ENCODE assay signal across 8 mouse cellular contexts in the genomic region with DNA sequence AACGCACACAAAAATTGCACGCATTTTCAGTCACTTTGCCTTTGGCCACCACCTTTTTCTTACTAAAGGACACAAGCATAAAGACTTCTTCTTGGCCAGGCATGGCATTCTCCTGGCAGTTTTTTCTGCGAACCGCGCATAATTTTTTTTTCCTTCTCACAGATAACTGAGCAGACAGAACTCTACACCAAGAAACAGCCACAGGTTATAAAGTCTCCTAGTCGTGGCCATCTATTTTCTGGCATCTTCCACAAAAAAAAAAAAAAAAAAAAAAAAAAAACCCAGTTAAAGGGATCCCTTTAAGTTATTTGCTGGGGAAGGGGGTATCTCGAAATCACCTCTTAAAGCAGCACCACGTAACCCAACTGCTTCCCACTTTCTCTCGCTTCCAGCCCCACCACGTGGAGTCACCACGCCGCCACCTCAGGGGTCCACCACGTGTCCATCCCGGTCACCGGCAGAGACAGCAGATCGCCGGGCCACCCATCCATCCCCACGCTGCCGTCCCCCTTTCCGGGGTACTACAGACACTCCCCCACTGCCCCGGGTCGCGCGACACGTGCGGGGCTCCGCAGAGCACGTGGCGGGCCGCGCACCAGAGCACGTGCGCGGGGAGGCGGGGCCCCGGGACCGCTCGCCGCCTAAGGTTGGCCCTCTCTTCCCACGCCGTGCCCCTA. TPM values are rescaled to one million over a fixed set of nuclear protein-coding genes. Genes with fewer than 3 reads are reported as not detected.
A peak's percentile ranks its signal among the peaks of the same experiment; 100 is the strongest.
DNase-seq lines count a peak whose midpoint lies in the region; ATAC-seq and TF ChIP-seq lines count a peak whose summit lies in the region.

No protein-coding gene starts in this region.

- intact Hi-C loops in heart, postnatal 10 days (cut with DNase I) = loop anchor here (10.0 kb wide), 1 partner anchor 274 kb away; no protein-coding TSS in a partner anchor
- intact Hi-C loops in left cerebral cortex, postnatal 4 days (cut with DNase I) = no loop called here

- H3K9ac ChIP-seq in heart, embryonic 15.5 days = peak overlapping the region; percentile 94
- H3K9ac ChIP-seq in hindbrain, embryonic 11.5 days (ENCODE audit: low read depth, low read length) = peak overlapping the region; percentile 85
- peak overlapping the region; percentile 89 for H3K9ac ChIP-seq in midbrain, embryonic 13.5 days (replicated peaks)

- peak overlapping the region; percentile 90 for H3K4me3 ChIP-seq in heart, embryonic 15.5 days
- H3K4me3 ChIP-seq in bone marrow macrophage, adult 2 months (ENCODE audit: insufficient read depth, low read length) = peak overlapping the region; percentile 89
- H3K4me3 ChIP-seq in hindbrain, embryonic 11.5 days (ENCODE audit: low read depth, low read length) = peak overlapping the region; percentile 95
- peak overlapping the region; percentile 92 for H3K4me3 ChIP-seq in midbrain, embryonic 13.5 days (replicated peaks)

- no peak for TF ChIP-seq CTCF in bone marrow macrophage, adult 2 months (IDR thresholded peaks at IDR 0.05; ENCODE audit: low read depth, low read length)

- no peaks in the 10 kb centered on the region for H3K27me3 ChIP-seq in heart, embryonic 15.5 days
- no peaks in the 10 kb centered on the region for H3K27me3 ChIP-seq in hindbrain, embryonic 11.5 days (ENCODE audit: control insufficient read depth, insufficient read depth, low read length)
- no peaks in the 10 kb centered on the region for H3K27me3 ChIP-seq in midbrain, embryonic 13.5 days

- H3K27ac ChIP-seq in heart, embryonic 15.5 days = peak overlapping the region; percentile 100
- peak overlapping the region; percentile 92 for H3K27ac ChIP-seq in bone marrow macrophage, adult 2 months (ENCODE audit: insufficient read depth, low read depth, low read length)
- H3K27ac ChIP-seq in hindbrain, embryonic 11.5 days (ENCODE audit: low read depth, low read length) = peak overlapping the region; percentile 96
- H3K27ac ChIP-seq in midbrain, embryonic 13.5 days = peak overlapping the region; percentile 99

- DNase-seq in heart, postnatal 10 days = no peak
- DNase-seq in hindbrain, embryonic 11.5 days (ENCODE audit: low spot score) = no peak
- no peak for DNase-seq in spleen, postnatal 4 days (ENCODE audit: low spot score in 2 of 2)
- DNase-seq in left cerebral cortex, postnatal 4 days = no peak
- no peak for DNase-seq in natural killer cell, adult 2 months (ENCODE audit: low spot score in 2 of 2)

- WGBS in heart, embryonic 15.5 days = under 1% methylated on average over 41 of the region's 41 CpGs
- WGBS in hindbrain, embryonic 11.5 days = under 1% methylated on average over 41 of the region's 41 CpGs
- WGBS in midbrain, embryonic 13.5 days = under 1% methylated on average over 41 of the region's 41 CpGs

- H3K36me3 ChIP-seq in heart, embryonic 15.5 days = peaks cover 40% of the 10 kb centered on the region
- peaks cover 10% of the 10 kb centered on the region for H3K36me3 ChIP-seq in hindbrain, embryonic 11.5 days (ENCODE audit: control insufficient read depth, insufficient read depth, low read length)
- H3K36me3 ChIP-seq in midbrain, embryonic 13.5 days = peaks cover 40% of the 10 kb centered on the region

- H3K9me3 ChIP-seq in heart, embryonic 15.5 days (replicated peaks) = no peaks in the 10 kb centered on the region
- no peaks in the 10 kb centered on the region for H3K9me3 ChIP-seq in hindbrain, embryonic 11.5 days (ENCODE audit: control insufficient read depth, low read length)
- H3K9me3 ChIP-seq in midbrain, embryonic 13.5 days = no peaks in the 10 kb centered on the region

- H3K4me1 ChIP-seq in heart, embryonic 15.5 days (replicated peaks) = peaks cover 21% of the 10 kb centered on the region
- peaks cover 23% of the 10 kb centered on the region for H3K4me1 ChIP-seq in bone marrow macrophage, adult 2 months (ENCODE audit: control insufficient read depth, insufficient read depth, low read length)
- H3K4me1 ChIP-seq in hindbrain, embryonic 11.5 days (replicated peaks; ENCODE audit: control insufficient read depth, insufficient read depth, low read length) = peaks cover 2% of the 10 kb centered on the region; the same call in 1 of the 2 replicates
- H3K4me1 ChIP-seq in midbrain, embryonic 13.5 days (replicated peaks) = peaks cover 33% of the 10 kb centered on the region

- TF ChIP-seq POLR2A in bone marrow macrophage, adult 2 months (IDR thresholded peaks at IDR 0.05; ENCODE audit: borderline replicate concordance, low read depth, low read length) = no peak

- H3K4me2 ChIP-seq in heart, embryonic 15.5 days = peak overlapping the region; percentile 91
- H3K4me2 ChIP-seq in hindbrain, embryonic 11.5 days (replicated peaks; ENCODE audit: low read depth, low read length) = peak overlapping the region; percentile 84
- peak overlapping the region; percentile 92 for H3K4me2 ChIP-seq in midbrain, embryonic 13.5 days (replicated peaks)

- no peak; the same call in 1 of the 2 replicates for ATAC-seq in heart, embryonic 15.5 days (replicated peaks; ENCODE audit: insufficient number of reproducible peaks, insufficient read depth, low FRiP score, low read depth)
- no peak; the same call in 1 of the 2 replicates for ATAC-seq in hindbrain, embryonic 11.5 days (ENCODE audit: low FRiP score)
- ATAC-seq in midbrain, embryonic 13.5 days = no peak

RNA-seq across cellular contexts. Expression of a gene that starts 0.8 kb away (rescaled TPM):
- 219 and 239 TPM in 2 replicates for polyA plus RNA-seq in heart, embryonic 15.5 days (2015; fragmentation: Nextera tagmentation; extraction: Ambion mirVana)
- total RNA-seq in heart, postnatal 10 days (2021) = 100 to 1,000 TPM; 168 to 169 TPM
- 189 and 191 TPM in 2 replicates for polyA plus RNA-seq in bone marrow macrophage, adult 2 months (2012; ENCODE audit: insufficient read depth, insufficient read length, missing spikeins)
- 342 and 368 TPM in 2 replicates for polyA plus RNA-seq in hindbrain, embryonic 11.5 days (2014; fragmentation: Nextera tagmentation; extraction: Ambion mirVana)
- 241 and 244 TPM in 2 replicates for polyA plus RNA-seq in midbrain, embryonic 13.5 days (2015; fragmentation: Nextera tagmentation; extraction: Ambion mirVana)
- total RNA-seq in left cerebral cortex, postnatal 4 days (2021) = 100 to 1,000 TPM; 232 to 249 TPM

RNA-seq across cellular contexts. Expression of a gene that starts 55.7 kb away (rescaled TPM):
- 2.0 and 2.4 TPM in 2 replicates for polyA plus RNA-seq in heart, embryonic 15.5 days (2015; fragmentation: Nextera tagmentation; extraction: Ambion mirVana)
- under 1 TPM; 0.50 to 0.67 TPM for total RNA-seq in heart, postnatal 10 days (2021)
- polyA plus RNA-seq in bone marrow macrophage, adult 2 months (2012; ENCODE audit: insufficient read depth, insufficient read length, missing spikeins) = 0.21 TPM in 1 of 2 replicates, not detected in the other
- 2.8 and 2.9 TPM in 2 replicates for polyA plus RNA-seq in hindbrain, embryonic 11.5 days (2014; fragmentation: Nextera tagmentation; extraction: Ambion mirVana)
- polyA plus RNA-seq in midbrain, embryonic 13.5 days (2015; fragmentation: Nextera tagmentation; extraction: Ambion mirVana) = 2.6 and 2.7 TPM in 2 replicates
- total RNA-seq in left cerebral cortex, postnatal 4 days (2021) = 10 to 100 TPM; 10.0 to 10.6 TPM
